Mouse (Mus musculus) ES-Bruce4 (cell line): ENCODE data around the gene Hat1. TPM values are rescaled to one million over a fixed set of nuclear protein-coding genes. Genes with fewer than 3 reads are reported as not detected.

ENCODE experiments used
- H3K27ac ChIP-seq: 2 replicates; pipeline ENCODE4 v1.5.1; 2012; ENCODE audit warnings: low read length, inconsistent platforms; ENCODE audit not compliant: insufficient read depth
- H3K27me3 ChIP-seq: 2 replicates; pipeline ENCODE4 v1.6.1; 2012; ENCODE audit warnings: mild to moderate bottlenecking, low read length, inconsistent platforms; ENCODE audit not compliant: control insufficient read depth, poor library complexity, insufficient read depth, severe bottlenecking
- H3K36me3 ChIP-seq: 2 replicates; pipeline ENCODE4 v1.6.1; 2012; ENCODE audit warnings: inconsistent platforms, mild to moderate bottlenecking, low read length, moderate library complexity; ENCODE audit not compliant: control insufficient read depth, poor library complexity, insufficient read depth, severe bottlenecking
- H3K4me1 ChIP-seq: one replicate; pipeline ENCODE4 v1.8.1; 2011; ENCODE audit warnings: low read length; ENCODE audit not compliant: control insufficient read depth, insufficient read depth
- H3K4me3 ChIP-seq: 2 replicates; pipeline ENCODE4 v1.5.1; 2011; ENCODE audit warnings: low read depth, mild to moderate bottlenecking, low read length
- H3K9ac ChIP-seq: 2 replicates; pipeline ENCODE4 v1.6.1; 2012; ENCODE audit warnings: low read depth, mild to moderate bottlenecking, inconsistent platforms; ENCODE audit not compliant: poor library complexity, severe bottlenecking
- H3K9me3 ChIP-seq: replicated peaks from 2 replicates; pipeline ENCODE4 v1.6.1; 2012; ENCODE audit warnings: mild to moderate bottlenecking, low read length, inconsistent platforms; ENCODE audit not compliant: control insufficient read depth, poor library complexity, insufficient read depth, severe bottlenecking
- CTCF ChIP-seq: IDR thresholded peaks from one replicate; pipeline ENCODE4 v1.8.1; 2011; ENCODE audit warnings: low read depth, low read length
- EP300 ChIP-seq: IDR thresholded peaks from 2 replicates; pipeline ENCODE4 v1.6.1; 2011; ENCODE audit warnings: low read depth, low read length; ENCODE audit not compliant: insufficient read depth
- POLR2A ChIP-seq: IDR thresholded peaks from one replicate; pipeline ENCODE4 v1.8.1; 2011; ENCODE audit warnings: low read length; ENCODE audit not compliant: insufficient read depth
- polyA plus RNA-seq: library from polyadenylated mRNA; stranded (reverse); fragments of >200 nt; gene quantifications from 2 replicates; pipeline ENCODE4 v1.2.4, GENCODE M21; 2011; ENCODE audit warnings: low read depth; ENCODE audit not compliant: missing spikeins, insufficient read depth, insufficient read length

The Hat1 gene
- 659 and 692 TPM in 2 replicates for polyA plus RNA-seq

GRCm38 (mm10) chr2:71388951-71389763 lies at the start of gene Hat1:
Gene Hat1 (plus strand): TSS chr2:71388958.
- H3K36me3 ChIP-seq = peaks cover 40% of the 10 kb centered on the region
- peak within 1 kb of the TSS; percentile 93 for H3K9ac ChIP-seq
- H3K27ac ChIP-seq = peak within 1 kb of the TSS; percentile 99
- TF ChIP-seq POLR2A = peak; percentile 84
- TF ChIP-seq EP300 = peak; percentile 82; the same call in 1 of the 2 replicates
- no peak for TF ChIP-seq CTCF
- no peaks in the 10 kb centered on the region for H3K9me3 ChIP-seq
- peak within 1 kb of the TSS; percentile 98 for H3K4me3 ChIP-seq
- peaks cover 2% of the 10 kb centered on the region for H3K4me1 ChIP-seq
- no peaks in the 10 kb centered on the region for H3K27me3 ChIP-seq

GRCm38 (mm10) chr2:71340126-71340525 lies 48.6 kb upstream of the Hat1 start:
- Histone ChIP-seq H3K27me3 (no peaks in the 10 kb centered on the region), H3K4me1 (no peaks in the 10 kb centered on the region), H3K9me3 (no peaks in the 10 kb centered on the region), H3K27ac (no peak overlapping the region), H3K36me3 (no peaks in the 10 kb centered on the region), H3K9ac (no peak overlapping the region), H3K4me3 (no peak overlapping the region)
- TF ChIP-seq EP300 (no peak), POLR2A (no peak)

GRCm38 (mm10) chr2:71343884-71344640 lies 44.7 kb upstream of the Hat1 start:
- Histone ChIP-seq H3K9me3 (no peaks in the 10 kb centered on the region), H3K4me1 (no peaks in the 10 kb centered on the region), H3K27ac (no peak overlapping the region), H3K36me3 (peaks cover 8% of the 10 kb centered on the region), H3K4me3 (no peak overlapping the region), H3K9ac (no peak overlapping the region), H3K27me3 (no peaks in the 10 kb centered on the region)
- TF ChIP-seq POLR2A (no peak), CTCF (no peak), EP300 (no peak)

- no peaks in the 10 kb centered on the region for H3K27me3 ChIP-seq
- peak overlapping the region; percentile 99 for H3K9ac ChIP-seq
- TF ChIP-seq EP300 (no peak), POLR2A (no peak), CTCF (no peak)
Measured at GRCm38 (mm10) chr2:71347160-71347559, 41.6 kb upstream of the Hat1 start.

GRCm38 (mm10) chr2:71347732-71348490 lies 40.8 kb upstream of the Hat1 start:
- peak overlapping the region; percentile 99 for H3K9ac ChIP-seq
- no peak for TF ChIP-seq CTCF
- peak; percentile 73 for TF ChIP-seq POLR2A
- H3K4me3 ChIP-seq = peak overlapping the region; percentile 95
- H3K27me3 ChIP-seq = no peaks in the 10 kb centered on the region
- no peaks in the 10 kb centered on the region for H3K4me1 ChIP-seq
- H3K27ac ChIP-seq = peak overlapping the region; percentile 99
- H3K9me3 ChIP-seq = no peaks in the 10 kb centered on the region
- peaks cover 22% of the 10 kb centered on the region for H3K36me3 ChIP-seq

More at GRCm38 (mm10) chr2:71347160-71347559, 41.6 kb upstream of the Hat1 start:
- Histone ChIP-seq H3K4me3 (peak overlapping the region; percentile 95), H3K9me3 (no peaks in the 10 kb centered on the region), H3K36me3 (peaks cover 19% of the 10 kb centered on the region), H3K27ac (peak overlapping the region; percentile 74), H3K4me1 (no peaks in the 10 kb centered on the region)
